Mouse (Mus musculus) C2C12 (cell line): Measurements from ENCODE around the gene Kcnj15. TPM values are rescaled to one million over a fixed set of nuclear protein-coding genes. Genes with fewer than 3 reads are reported as not detected.

ENCODE experiments used
- H3K27me3 ChIP-seq: one replicate; pipeline ENCODE4 v1.6.1; 2011; ENCODE audit not compliant: control insufficient read depth, insufficient read depth, insufficient read length
- H3K36me3 ChIP-seq: one replicate; pipeline ENCODE4 v1.6.1; 2011; ENCODE audit not compliant: control insufficient read depth, insufficient read depth
- H3K4me3 ChIP-seq: one replicate; pipeline ENCODE4 v1.5.1; 2011; ENCODE audit warnings: mild to moderate bottlenecking, control low read depth; ENCODE audit not compliant: poor library complexity, insufficient read depth, severe bottlenecking
- H3K79me2 ChIP-seq: one replicate; pipeline ENCODE4 v1.6.1; 2011; ENCODE audit not compliant: control insufficient read depth, insufficient read depth
- H3K79me3 ChIP-seq: one replicate; pipeline ENCODE4 v1.6.1; 2011; ENCODE audit warnings: low read depth, control low read depth
- H3ac ChIP-seq: one replicate; pipeline ENCODE3; 2011; ENCODE audit warnings: low read depth; ENCODE audit not compliant: control insufficient read depth, insufficient read length
- CEBPB ChIP-seq: IDR thresholded peaks from one replicate; pipeline ENCODE4 v1.6.1; 2011; ENCODE audit warnings: low read depth, mild to moderate bottlenecking, control low read depth, moderate library complexity
- CTCF ChIP-seq: IDR thresholded peaks from one replicate; pipeline ENCODE4 v1.5.1; 2011; ENCODE audit not compliant: control insufficient read depth, insufficient read depth, insufficient read length
- FOSL1 ChIP-seq: IDR thresholded peaks from one replicate; pipeline ENCODE4 v1.8.0; 2011; ENCODE audit warnings: mild to moderate bottlenecking, low read length; ENCODE audit not compliant: poor library complexity, insufficient read depth, severe bottlenecking
- MAX ChIP-seq: IDR thresholded peaks from one replicate; pipeline ENCODE4 v1.6.1; 2011; ENCODE audit warnings: mild to moderate bottlenecking, control low read depth
- MYOD1 ChIP-seq: IDR thresholded peaks from one replicate; pipeline ENCODE4 v1.6.1; 2011; ENCODE audit warnings: low read depth; ENCODE audit not compliant: control insufficient read depth, insufficient read length
- MYOG ChIP-seq: IDR thresholded peaks from one replicate; pipeline ENCODE4 v1.6.1; 2011; ENCODE audit not compliant: control insufficient read depth, insufficient read length; ENCODE audit errors: extremely low read depth
- USF1 ChIP-seq: IDR thresholded peaks from one replicate; pipeline ENCODE4 v1.6.1; 2011; ENCODE audit warnings: low read depth, mild to moderate bottlenecking, control low read depth, moderate library complexity
- polyA plus RNA-seq: library from polyadenylated mRNA; unstranded; fragments of >200 nt; fragmentation: generic; extraction: Trizol; gene quantifications from one replicate; pipeline ENCODE4 v1.2.1, GENCODE M21; 2012; ENCODE audit warnings: missing spikeins

The Kcnj15 gene
- polyA plus RNA-seq, 1 experiment, result 0.22 TPM

DNA sequence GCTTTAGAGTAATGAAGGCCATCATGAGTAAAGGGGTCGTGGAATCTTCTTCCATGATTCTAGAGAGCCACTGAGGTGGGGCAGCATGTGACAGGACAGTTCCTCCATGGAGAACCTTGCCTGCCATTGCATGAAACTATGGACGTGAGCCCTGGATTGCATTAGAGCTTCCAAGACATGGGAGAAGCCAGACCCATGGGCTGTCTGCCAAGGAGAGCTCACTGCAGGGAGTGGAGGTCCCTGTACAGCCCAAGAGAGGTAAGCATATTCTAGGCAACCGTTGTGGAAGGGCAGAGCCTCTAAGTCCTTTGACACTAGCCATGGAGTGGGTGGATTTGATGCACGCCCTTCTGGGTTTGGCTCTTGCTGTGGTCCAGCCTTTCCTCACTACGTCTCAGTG lies 40.5 kb upstream of the Kcnj15 start:
- Histone ChIP-seq H3ac (no peak overlapping the region), H3K27me3 (no peaks in the 10 kb centered on the region), H3K79me2 (no peaks in the 10 kb centered on the region), H3K36me3 (no peaks in the 10 kb centered on the region), H3K4me3 (no peak overlapping the region), H3K79me3 (no peaks in the 10 kb centered on the region)
- TF ChIP-seq CEBPB (no peak), USF1 (no peak), FOSL1 (no peak), CTCF (no peak), MYOD1 (no peak), MAX (no peak), MYOG (no peak)

DNA sequence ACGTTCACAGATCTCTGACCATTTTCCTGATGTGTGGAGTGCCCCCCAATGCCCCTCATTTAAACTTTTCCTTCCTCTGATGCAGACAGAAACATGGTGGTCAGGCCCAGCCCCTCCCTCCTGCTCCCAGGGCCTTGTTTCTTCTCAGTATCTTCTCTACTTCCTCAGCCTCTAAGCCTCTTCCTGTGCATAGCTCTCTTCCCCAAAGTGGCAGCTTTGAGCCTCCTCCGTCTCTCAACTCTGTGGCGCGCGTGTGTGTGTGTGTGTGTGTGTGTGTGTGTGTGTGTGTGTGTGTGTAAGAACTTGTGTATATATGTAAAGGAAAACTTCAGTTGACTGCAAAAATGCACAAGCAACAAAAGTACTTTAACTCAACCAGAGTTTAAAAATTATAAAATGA lies 38.6 kb upstream of the Kcnj15 start:
- H3K4me3 ChIP-seq, result no peak overlapping the region
- H3ac ChIP-seq, result no peak overlapping the region
- no peaks in the 10 kb centered on the region for H3K79me3 ChIP-seq
- no peak for TF ChIP-seq USF1
- TF ChIP-seq MAX, result no peak
- TF ChIP-seq MYOD1, result no peak
- TF ChIP-seq FOSL1, result no peak
- no peak for TF ChIP-seq CTCF
- TF ChIP-seq MYOG, result no peak
- no peak for TF ChIP-seq CEBPB
- H3K36me3 ChIP-seq, result no peaks in the 10 kb centered on the region
- H3K79me2 ChIP-seq, result no peaks in the 10 kb centered on the region
- H3K27me3 ChIP-seq, result no peaks in the 10 kb centered on the region

DNA sequence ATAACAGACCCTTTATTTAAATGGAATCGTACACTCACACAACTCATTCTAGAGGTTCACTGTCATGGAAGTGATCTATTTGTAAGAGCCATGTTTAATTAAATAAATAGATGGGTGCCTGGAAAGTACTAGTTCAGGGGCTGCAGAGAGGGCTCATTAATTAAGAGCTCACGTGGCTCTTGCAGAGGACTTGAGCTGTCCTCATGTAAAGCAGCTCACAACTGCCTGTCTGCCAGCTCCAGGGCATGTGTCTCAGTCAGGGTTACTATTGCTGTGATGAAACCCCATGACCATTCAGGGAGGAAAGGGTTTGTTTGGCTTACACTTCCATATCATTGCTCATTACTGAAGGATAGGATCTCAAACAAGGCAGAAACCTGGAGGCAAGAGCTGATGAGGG lies 37.9 kb upstream of the Kcnj15 start:
- Histone ChIP-seq H3K79me2 (no peaks in the 10 kb centered on the region), H3K27me3 (no peaks in the 10 kb centered on the region), H3K36me3 (no peaks in the 10 kb centered on the region), H3ac (no peak overlapping the region), H3K79me3 (no peaks in the 10 kb centered on the region), H3K4me3 (no peak overlapping the region)
- TF ChIP-seq FOSL1, result no peak
- no peak for TF ChIP-seq USF1
- TF ChIP-seq CTCF, result no peak
- TF ChIP-seq MYOD1, result no peak
- no peak for TF ChIP-seq MYOG
- no peak for TF ChIP-seq CEBPB
- TF ChIP-seq MAX, result no peak

DNA sequence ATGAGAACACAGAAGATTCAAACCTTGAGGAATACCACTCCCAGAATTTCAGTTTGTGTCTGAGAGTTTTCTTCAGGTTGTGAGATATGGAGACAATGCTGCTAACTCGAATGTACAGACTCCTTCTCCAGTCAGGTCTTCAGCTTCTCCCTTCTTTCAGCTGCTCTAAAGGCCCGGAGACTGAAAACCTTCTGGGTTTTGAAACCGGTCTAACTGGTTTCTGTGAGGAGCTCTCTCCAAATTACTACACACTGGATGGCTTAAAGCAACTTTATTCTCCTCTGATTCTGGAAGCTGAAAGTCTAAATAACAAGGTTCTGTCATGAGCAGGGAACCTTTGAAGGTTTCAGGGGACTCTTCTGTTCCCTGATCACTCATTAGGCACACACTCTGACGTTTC lies 36.3 kb upstream of the Kcnj15 start:
- TF ChIP-seq CTCF (no peak), FOSL1 (no peak), MAX (no peak), CEBPB (no peak), MYOD1 (no peak), MYOG (no peak), USF1 (no peak)
- no peaks in the 10 kb centered on the region for H3K36me3 ChIP-seq
- H3K27me3 ChIP-seq, result no peaks in the 10 kb centered on the region
- H3ac ChIP-seq, result no peak overlapping the region
- H3K79me2 ChIP-seq, result no peaks in the 10 kb centered on the region
- H3K79me3 ChIP-seq, result no peaks in the 10 kb centered on the region
- no peak overlapping the region for H3K4me3 ChIP-seq

DNA sequence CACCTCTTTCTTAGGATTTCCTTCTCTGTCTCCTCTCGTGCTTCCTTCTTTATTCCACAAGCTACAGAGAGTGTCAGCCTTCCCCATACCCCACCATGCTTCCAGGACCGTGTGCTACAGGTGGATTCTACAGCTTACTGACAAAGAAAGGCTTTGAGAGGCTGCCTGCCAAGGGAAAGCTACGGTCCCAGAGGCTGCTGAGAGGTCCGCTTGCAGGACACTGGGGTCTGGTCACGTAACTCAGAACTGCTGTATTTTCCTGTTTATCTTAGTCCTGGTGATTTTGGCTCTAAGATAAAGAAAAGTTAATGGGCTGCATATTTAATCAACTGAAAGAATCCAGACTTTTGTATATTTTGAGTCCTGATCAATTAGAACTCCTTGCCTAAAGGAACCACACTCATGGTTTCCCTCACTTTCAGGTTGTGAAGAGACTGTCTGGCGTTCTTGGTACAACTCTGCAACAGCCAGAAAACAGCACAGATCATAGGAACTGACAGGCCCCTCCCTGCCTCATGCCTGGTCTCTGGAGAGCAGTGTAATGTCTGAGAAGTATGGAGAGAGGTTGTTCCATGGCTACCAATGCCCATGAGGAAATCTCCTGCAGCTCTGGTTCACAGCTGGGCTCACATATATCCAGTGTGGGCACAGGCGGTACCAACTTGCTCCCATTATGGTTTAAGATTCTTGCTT lies 35.2 kb upstream of the Kcnj15 start:
- H3K79me2 ChIP-seq, result no peaks in the 10 kb centered on the region
- H3K27me3 ChIP-seq, result no peaks in the 10 kb centered on the region
- TF ChIP-seq CEBPB, result no peak
- TF ChIP-seq USF1, result no peak
- no peak for TF ChIP-seq FOSL1
- no peak for TF ChIP-seq MAX
- TF ChIP-seq CTCF, result no peak
- no peak for TF ChIP-seq MYOG
- no peak for TF ChIP-seq MYOD1
- H3K4me3 ChIP-seq, result no peak overlapping the region
- no peaks in the 10 kb centered on the region for H3K79me3 ChIP-seq
- no peak overlapping the region for H3ac ChIP-seq
- H3K36me3 ChIP-seq, result no peaks in the 10 kb centered on the region

DNA sequence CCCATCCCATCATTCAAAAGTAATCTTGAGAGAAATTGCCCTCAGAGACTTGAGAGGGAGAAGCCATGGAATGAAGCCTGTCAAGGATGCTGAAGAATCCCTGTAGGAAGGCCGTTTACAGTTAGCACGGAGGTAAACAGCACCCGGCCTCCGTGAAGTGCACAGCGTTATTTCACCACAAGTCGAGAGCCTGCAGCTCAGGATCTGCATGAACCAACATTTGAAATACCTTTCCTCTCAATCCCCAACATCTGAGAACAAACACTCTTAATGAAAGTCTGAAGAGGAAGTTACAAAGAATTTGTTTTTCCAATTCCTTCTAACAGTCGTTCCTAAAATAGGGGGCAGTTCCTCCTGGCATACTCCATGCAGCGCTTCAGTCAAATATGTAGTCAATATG lies 33.9 kb upstream of the Kcnj15 start:
- Histone ChIP-seq H3K4me3 (no peak overlapping the region), H3ac (no peak overlapping the region), H3K36me3 (no peaks in the 10 kb centered on the region), H3K79me3 (no peaks in the 10 kb centered on the region), H3K27me3 (no peaks in the 10 kb centered on the region), H3K79me2 (no peaks in the 10 kb centered on the region)
- no peak for TF ChIP-seq CEBPB
